Mouse (Mus musculus) embryonic facial prominence, embryonic 13.5 days (tissue): Measurements from ENCODE around the gene Aplp1. TPM values are rescaled to one million over a fixed set of nuclear protein-coding genes. Genes with fewer than 3 reads are reported as not detected.

ENCODE experiments used
- ATAC-seq: fragments of 200-750 bp; cut with Nextera tagmentation; 2 replicates; pipeline ENCODE4 v1.8.0; 2017; ENCODE audit warnings: low read depth; ENCODE audit not compliant: insufficient number of reproducible peaks, insufficient read depth, low FRiP score, low TSS enrichment
- H3K27ac ChIP-seq: fragments of 300-500 bp; sonication (generic); 2 replicates; pipeline ENCODE4 v1.5.1; 2015; ENCODE audit warnings: moderate library complexity, mild to moderate bottlenecking, inconsistent platforms
- H3K27me3 ChIP-seq: fragments of 300-500 bp; sonication (generic); 2 replicates; pipeline ENCODE4 v1.6.1; 2015; ENCODE audit warnings: mild to moderate bottlenecking, inconsistent platforms
- H3K36me3 ChIP-seq: fragments of 300-500 bp; sonication (generic); 2 replicates; pipeline ENCODE4 v1.6.1; 2015; ENCODE audit warnings: mild to moderate bottlenecking, inconsistent platforms
- H3K4me1 ChIP-seq: fragments of 300-500 bp; sonication (generic); 2 replicates; pipeline ENCODE4 v1.6.1; 2015; ENCODE audit warnings: inconsistent platforms
- H3K4me2 ChIP-seq: fragments of 300-500 bp; sonication (generic); 2 replicates; pipeline ENCODE4 v1.6.1; 2015; ENCODE audit warnings: moderate library complexity, mild to moderate bottlenecking, inconsistent platforms
- H3K4me3 ChIP-seq: fragments of 300-500 bp; sonication (generic); 2 replicates; pipeline ENCODE4 v1.5.1; 2015; ENCODE audit warnings: mild to moderate bottlenecking, inconsistent platforms
- H3K9ac ChIP-seq: fragments of 300-500 bp; sonication (generic); 2 replicates; pipeline ENCODE4 v1.6.1; 2015; ENCODE audit warnings: mild to moderate bottlenecking, inconsistent platforms
- H3K9me3 ChIP-seq: fragments of 300-500 bp; sonication (generic); 2 replicates; pipeline ENCODE4 v1.6.1; 2016; ENCODE audit warnings: inconsistent platforms
- WGBS: fragments of 180-500 bp; shearing (Covaris S2); methylation state at CpG from one replicate; pipeline ENCODE4 v1.1.7; 2015; ENCODE audit warnings: mixed read lengths; 5-methylcytosine and 5-hydroxymethylcytosine counted together
- polyA plus RNA-seq: library from polyadenylated mRNA; unstranded; fragments of >200 nt; fragmentation: Nextera tagmentation; extraction: Ambion mirVana; gene quantifications from 2 replicates; pipeline ENCODE4 v1.2.1, GENCODE M21; 2015

The Aplp1 gene
- polyA plus RNA-seq, 1 experiment from 2014 or later = 53.4 TPM

GRCm38 (mm10) chr7:30408639-30409038 lies 36.7 kb downstream of the Aplp1 start:
- Histone ChIP-seq H3K4me2 (no peak overlapping the region), H3K9ac (no peak overlapping the region), H3K27ac (no peak overlapping the region), H3K36me3 (no peaks in the 10 kb centered on the region), H3K27me3 (0 out of 2 replicates have a peak, but pooled peaks cover 6% of the 10 kb centered on the region), H3K9me3 (peaks cover 6% of the 10 kb centered on the region; the same call in 1 of the 2 replicates), H3K4me1 (no peaks in the 10 kb centered on the region), H3K4me3 (no peak overlapping the region)
- no peak for ATAC-seq
- WGBS = 84% methylated on average over 3 of the region's 3 CpGs

- no peak for ATAC-seq
- no peaks in the 10 kb centered on the region for H3K4me1 ChIP-seq
- no peak overlapping the region for H3K9ac ChIP-seq
- H3K27me3 ChIP-seq = no peaks in the 10 kb centered on the region
- peaks cover 6% of the 10 kb centered on the region; the same call in 1 of the 2 replicates for H3K9me3 ChIP-seq
- H3K27ac ChIP-seq = no peak overlapping the region
- H3K4me3 ChIP-seq = no peak overlapping the region
- no peak overlapping the region for H3K4me2 ChIP-seq
- WGBS = 69% methylated on average over 4 of the region's 4 CpGs
- no peaks in the 10 kb centered on the region for H3K36me3 ChIP-seq
Observed at GRCm38 (mm10) chr7:30402343-30402742, 43.0 kb downstream of the Aplp1 start.

GRCm38 (mm10) chr7:30399671-30400070 lies 45.7 kb downstream of the Aplp1 start:
- Histone ChIP-seq H3K27ac (no peak overlapping the region), H3K27me3 (no peaks in the 10 kb centered on the region), H3K4me2 (no peak overlapping the region), H3K9me3 (no peaks in the 10 kb centered on the region), H3K36me3 (no peaks in the 10 kb centered on the region), H3K9ac (no peak overlapping the region), H3K4me3 (no peak overlapping the region), H3K4me1 (no peaks in the 10 kb centered on the region)
- ATAC-seq = no peak
- WGBS = 41% methylated on average over 7 of the region's 7 CpGs

- WGBS = 53% methylated on average over 2 of the region's 2 CpGs
- ATAC-seq = no peak
Observed at GRCm38 (mm10) chr7:30394871-30395270, 50.5 kb downstream of the Aplp1 start.

GRCm38 (mm10) chr7:30394379-30394778 lies 51.0 kb downstream of the Aplp1 start:
- no peak overlapping the region for H3K4me3 ChIP-seq
- H3K27ac ChIP-seq = 0 out of 2 replicates have a peak overlapping the region, but pooled peaks have one; percentile 29
- H3K36me3 ChIP-seq = no peaks in the 10 kb centered on the region
- no peak overlapping the region for H3K9ac ChIP-seq
- no peaks in the 10 kb centered on the region for H3K4me1 ChIP-seq
- no peak for ATAC-seq
- H3K9me3 ChIP-seq = no peaks in the 10 kb centered on the region
- 33% methylated on average over 11 of the region's 11 CpGs for WGBS
- no peak overlapping the region for H3K4me2 ChIP-seq
- no peaks in the 10 kb centered on the region for H3K27me3 ChIP-seq

More at GRCm38 (mm10) chr7:30394871-30395270, 50.5 kb downstream of the Aplp1 start:
- no peaks in the 10 kb centered on the region for H3K9me3 ChIP-seq
- H3K27me3 ChIP-seq = no peaks in the 10 kb centered on the region
- H3K9ac ChIP-seq = no peak overlapping the region
- H3K4me1 ChIP-seq = no peaks in the 10 kb centered on the region
- H3K36me3 ChIP-seq = no peaks in the 10 kb centered on the region
- no peak overlapping the region for H3K4me3 ChIP-seq
- H3K27ac ChIP-seq = no peak overlapping the region
- H3K4me2 ChIP-seq = no peak overlapping the region

GRCm38 (mm10) chr7:30393631-30394030 lies 51.7 kb downstream of the Aplp1 start:
- 77% methylated on average over 4 of the region's 4 CpGs for WGBS
- no peaks in the 10 kb centered on the region for H3K27me3 ChIP-seq
- H3K9ac ChIP-seq = no peak overlapping the region
- H3K27ac ChIP-seq = peak overlapping the region; percentile 29; the same call in 1 of the 2 replicates
- no peak for ATAC-seq
- H3K4me2 ChIP-seq = no peak overlapping the region
- H3K4me1 ChIP-seq = no peaks in the 10 kb centered on the region
- H3K36me3 ChIP-seq = no peaks in the 10 kb centered on the region
- no peaks in the 10 kb centered on the region for H3K9me3 ChIP-seq
- H3K4me3 ChIP-seq = no peak overlapping the region

- H3K4me3 ChIP-seq = no peak overlapping the region
- H3K4me2 ChIP-seq = no peak overlapping the region
- no peaks in the 10 kb centered on the region for H3K27me3 ChIP-seq
- ATAC-seq = no peak
- WGBS = 68% methylated on average over 4 of the region's 4 CpGs
- H3K9ac ChIP-seq = no peak overlapping the region
- H3K9me3 ChIP-seq = no peaks in the 10 kb centered on the region
- no peaks in the 10 kb centered on the region for H3K4me1 ChIP-seq
- H3K27ac ChIP-seq = no peak overlapping the region
- H3K36me3 ChIP-seq = no peaks in the 10 kb centered on the region
Observed at GRCm38 (mm10) chr7:30392746-30393520, 52.4 kb downstream of the Aplp1 start.

Other genes starting within 250 kb of the Aplp1 start
- gene Capns1, start 246.7 kb downstream of the Aplp1 start, polyA plus RNA-seq = 92.0 and 110 TPM in 2 replicates
- 180 and 201 TPM in 2 replicates for gene Polr2i, start 213.6 kb downstream of the Aplp1 start, polyA plus RNA-seq
- 213 and 214 TPM in 2 replicates for gene Tbcb, start 213.3 kb downstream of the Aplp1 start, polyA plus RNA-seq
- 0.30 TPM in 1 of 2 replicates, not detected in the other for gene Ovol3, start 209.8 kb downstream of the Aplp1 start, polyA plus RNA-seq
- 0.15 and 0.59 TPM in 2 replicates for gene Thap8, start 165.4 kb downstream of the Aplp1 start, polyA plus RNA-seq
- 6.4 and 8.3 TPM in 2 replicates for gene Wdr62, start 165.1 kb downstream of the Aplp1 start, polyA plus RNA-seq
- 60.7 and 61.0 TPM in 2 replicates for gene Clip3, start 153.8 kb downstream of the Aplp1 start, polyA plus RNA-seq
- 91.8 and 104 TPM in 2 replicates for gene Alkbh6, start 136.8 kb downstream of the Aplp1 start, polyA plus RNA-seq
- 54.6 and 59.4 TPM in 2 replicates for gene Syne4, start 130.7 kb downstream of the Aplp1 start, polyA plus RNA-seq
- gene E130208F15Rik, start 123.8 kb downstream of the Aplp1 start, polyA plus RNA-seq = 5.1 TPM in 1 of 2 replicates, not detected in the other
- gene Sdhaf1, start 121.6 kb downstream of the Aplp1 start, polyA plus RNA-seq = 19.2 and 22.5 TPM in 2 replicates
- gene Lrfn3, start 82.8 kb downstream of the Aplp1 start, polyA plus RNA-seq = 5.8 and 7.5 TPM in 2 replicates
- 38.9 and 40.9 TPM in 2 replicates for gene Tyrobp, start 31.8 kb downstream of the Aplp1 start, polyA plus RNA-seq
- 0.72 and 0.91 TPM in 2 replicates for gene Hcst, start 25.7 kb downstream of the Aplp1 start, polyA plus RNA-seq
- 1.8 and 2.5 TPM in 2 replicates for gene Nfkbid, start 23.8 kb downstream of the Aplp1 start, polyA plus RNA-seq
- gene Kirrel2, start 12.2 kb upstream of the Aplp1 start, polyA plus RNA-seq = 0.17 and 0.52 TPM in 2 replicates
- 0.13 and 0.36 TPM in 2 replicates for gene Nphs1, start 12.8 kb upstream of the Aplp1 start, polyA plus RNA-seq
- 0.73 TPM in 1 of 2 replicates, not detected in the other for gene Prodh2, start 48.1 kb upstream of the Aplp1 start, polyA plus RNA-seq
- 16.4 and 17.5 TPM in 2 replicates for gene Arhgap33, start 89.5 kb upstream of the Aplp1 start, polyA plus RNA-seq
- gene Hspb6, start 106.6 kb upstream of the Aplp1 start, polyA plus RNA-seq = 16.5 and 21.0 TPM in 2 replicates
- 15.8 and 17.4 TPM in 2 replicates for gene Proser3, start 106.8 kb upstream of the Aplp1 start, polyA plus RNA-seq
- 44.1 and 47.7 TPM in 2 replicates for gene Lin37, start 114.3 kb upstream of the Aplp1 start, polyA plus RNA-seq
- gene U2af1l4, start 117.8 kb upstream of the Aplp1 start, polyA plus RNA-seq = 97.0 and 104 TPM in 2 replicates
- 14.9 and 15.4 TPM in 2 replicates for gene Gm49396, start 117.8 kb upstream of the Aplp1 start, polyA plus RNA-seq
- gene Psenen, start 118.1 kb upstream of the Aplp1 start, polyA plus RNA-seq = 131 and 138 TPM in 2 replicates
- 4.3 and 4.8 TPM in 2 replicates for gene Igflr1, start 119.9 kb upstream of the Aplp1 start, polyA plus RNA-seq
- 9.3 and 13.8 TPM in 2 replicates for gene Kmt2b, start 143.2 kb upstream of the Aplp1 start, polyA plus RNA-seq
- 0.27 and 0.29 TPM in 2 replicates for gene Zbtb32, start 153.4 kb upstream of the Aplp1 start, polyA plus RNA-seq
- gene Upk1a, start 167.3 kb upstream of the Aplp1 start, polyA plus RNA-seq = 0.28 and 0.55 TPM in 2 replicates
- gene Cox6b1, start 180.6 kb upstream of the Aplp1 start, polyA plus RNA-seq = 818 and 841 TPM in 2 replicates
- not detected in 2 replicates for gene Etv2, start 190.3 kb upstream of the Aplp1 start, polyA plus RNA-seq
- 128 and 139 TPM in 2 replicates for gene Rbm42, start 204.8 kb upstream of the Aplp1 start, polyA plus RNA-seq
- gene Haus5, start 219.5 kb upstream of the Aplp1 start, polyA plus RNA-seq = 51.0 and 51.3 TPM in 2 replicates
- gene Pmis2, start 226.1 kb upstream of the Aplp1 start, polyA plus RNA-seq = not detected in 2 replicates